Mouse (Mus musculus) 3134 (cell line): ENCODE measurements at regions not wholly inside any gene's neighbourhood (a gene's known extent, or its start where the extent isn't known, plus 50 kb on each side); places are given as distances from the start of the nearest gene placed in this dataset.

ENCODE experiments used
- DNase-seq: peaks from one replicate; pipeline ENCODE4 v3.0.0-alpha.2; 2011; ENCODE audit warnings: low spot score; ENCODE audit not compliant: insufficient read length; ENCODE audit errors: extremely low read depth

DNA sequence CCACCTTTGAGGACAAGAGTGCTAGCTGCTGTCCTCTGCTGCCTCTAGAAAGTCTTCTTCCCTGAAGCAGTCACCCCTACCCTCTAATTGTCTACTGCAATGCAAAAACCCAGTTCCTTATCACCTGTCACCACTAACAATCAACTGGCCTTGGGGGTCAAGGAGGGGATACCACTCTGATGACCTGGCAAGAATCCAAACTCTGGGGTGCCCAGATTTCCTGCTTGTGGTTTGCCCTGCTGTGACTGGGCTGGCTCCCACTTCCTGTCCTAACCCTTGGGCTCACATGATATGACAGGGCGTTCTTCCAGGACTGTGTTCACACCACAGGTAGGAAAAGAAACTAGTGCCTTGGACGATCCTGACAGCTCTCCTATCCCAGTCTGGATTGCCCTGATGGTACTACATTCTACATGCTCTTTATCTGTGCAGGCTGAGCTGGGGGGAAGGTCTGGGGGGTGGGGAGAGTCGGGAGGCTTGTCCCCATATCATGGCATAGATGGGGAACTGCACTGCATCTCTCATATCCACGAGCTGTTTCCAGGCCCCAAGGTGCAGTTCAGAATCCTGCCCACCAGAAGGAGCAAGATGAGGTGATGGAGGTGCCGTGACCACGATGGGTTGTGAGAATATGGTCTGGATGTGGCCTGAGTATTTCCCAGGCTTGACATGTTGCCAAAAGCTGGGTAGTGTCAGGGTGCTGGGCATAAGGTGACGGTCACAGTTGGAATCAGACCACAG lies 81.0 kb downstream of the Maf start:
- no peak for DNase-seq

DNA sequence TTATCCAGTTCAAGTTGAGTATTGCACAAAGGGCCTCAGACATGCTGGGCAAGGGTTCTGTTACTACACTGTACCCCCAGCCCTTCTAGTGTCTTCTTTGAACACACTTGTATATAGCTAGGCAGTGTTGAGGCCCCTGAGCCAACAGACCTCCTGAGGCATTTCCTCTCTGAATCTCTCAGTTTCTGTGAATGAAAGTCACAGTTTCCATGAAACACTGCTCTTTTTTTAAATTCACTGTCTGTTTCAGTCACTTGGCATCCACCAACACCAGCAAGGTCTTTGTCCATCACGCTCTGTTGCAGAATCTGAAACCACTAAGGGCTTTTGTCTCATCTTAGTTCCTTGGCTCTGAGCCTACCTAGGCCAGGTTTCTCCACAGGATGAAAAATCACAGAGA lies 82.5 kb downstream of the Maf start:
- no peak for DNase-seq

DNA sequence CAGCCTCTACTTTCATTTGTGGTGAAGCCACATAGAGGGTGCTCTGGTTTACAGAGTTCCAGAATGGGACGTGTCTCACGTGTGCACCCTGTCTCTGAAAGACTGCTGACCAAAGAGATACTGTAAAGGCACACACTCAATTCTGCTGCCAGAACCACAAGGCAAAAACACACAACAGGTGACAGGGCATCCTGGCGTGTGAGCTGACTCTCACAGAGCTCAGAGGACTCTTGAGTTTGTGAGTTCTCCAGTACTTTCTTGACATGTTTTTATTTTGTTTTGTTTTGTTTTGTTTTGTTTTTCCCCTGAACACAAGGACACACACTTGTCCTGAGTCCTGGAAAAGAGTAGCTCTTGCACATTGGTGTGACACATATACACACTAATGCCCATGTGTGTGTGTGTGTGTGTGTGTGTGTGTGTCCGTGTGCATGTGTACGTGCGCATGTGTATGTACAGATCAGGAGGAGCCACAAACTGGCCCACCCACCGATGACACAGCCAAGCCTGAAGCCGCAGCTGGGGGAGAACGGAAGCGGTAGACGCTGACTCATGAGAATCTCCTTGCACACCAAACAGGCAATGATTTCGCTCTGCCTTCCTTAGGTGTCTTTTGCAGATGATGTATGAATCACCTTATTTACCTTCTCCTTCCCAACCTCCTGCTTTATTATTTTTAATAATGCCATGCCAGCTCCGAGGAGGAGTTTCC lies 89.4 kb downstream of the Maf start:
- peak; percentile 55 for DNase-seq

DNA sequence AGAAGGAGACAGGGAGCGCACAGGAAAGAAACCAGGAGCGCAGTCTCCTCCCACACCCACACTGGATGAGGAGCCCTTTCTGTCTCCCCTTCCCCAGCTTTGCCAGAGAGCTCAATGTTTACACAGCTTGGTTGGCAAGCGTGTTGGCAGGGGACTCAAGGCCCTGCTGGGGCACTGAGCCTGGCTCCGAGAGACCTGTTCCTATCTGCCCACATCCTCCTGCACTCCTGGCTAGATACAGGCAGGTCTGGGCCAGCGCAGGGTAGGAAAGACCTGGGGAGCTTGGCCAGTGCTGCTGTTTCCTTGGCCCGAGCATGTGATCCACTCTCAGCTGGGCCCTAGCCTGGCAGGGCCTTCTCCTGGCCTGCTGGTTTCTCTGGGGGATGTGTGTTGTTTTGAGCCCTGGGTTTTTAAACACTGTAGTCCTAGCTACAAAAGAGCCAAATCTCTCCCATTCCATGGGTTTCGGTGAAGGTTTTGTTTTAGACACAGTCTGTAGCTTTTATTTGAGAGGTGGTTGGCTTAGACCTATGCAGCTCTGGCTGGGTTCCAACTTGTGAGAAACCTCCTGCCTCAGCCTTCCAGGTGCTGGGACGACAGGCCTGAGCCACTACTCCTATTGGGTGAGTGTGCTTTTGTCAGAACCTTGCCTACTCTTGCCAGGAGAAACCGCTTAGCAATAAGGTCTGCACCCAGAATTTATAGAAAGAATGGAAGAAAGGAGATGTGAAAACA lies 90.6 kb downstream of the Maf start:
- DNase-seq = peak; percentile 7

DNA sequence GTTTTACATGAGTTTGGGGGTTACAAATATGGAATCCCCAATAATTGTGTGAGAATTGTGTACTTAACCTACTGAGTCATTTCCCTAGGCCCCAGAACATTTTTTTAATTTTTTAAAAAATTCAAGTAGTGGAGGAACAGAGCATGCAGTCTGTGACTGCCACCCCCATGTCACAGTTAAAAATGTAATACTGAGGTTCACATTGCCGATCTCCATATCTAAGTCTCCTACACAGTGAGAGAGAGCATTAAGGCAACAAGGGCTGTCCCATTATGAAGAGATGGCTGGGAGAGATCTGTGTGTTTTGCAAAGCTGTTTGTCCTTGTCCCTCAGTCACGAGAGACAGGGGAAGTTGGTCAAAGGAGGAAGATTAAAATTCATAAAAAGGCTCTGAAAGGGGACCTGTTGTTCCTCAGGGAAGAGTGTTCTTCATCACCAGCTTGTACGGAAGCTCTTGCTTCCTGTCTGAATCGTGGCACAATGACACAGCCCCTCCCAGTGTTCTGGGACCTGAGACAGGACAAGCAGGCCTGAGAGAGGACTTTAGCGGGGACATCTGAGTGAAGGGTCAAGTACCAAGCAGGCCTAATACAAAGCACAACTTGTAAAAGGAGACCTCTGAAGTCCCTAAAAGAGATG lies 93.5 kb downstream of the Maf start:
- DNase-seq = no peak

DNA sequence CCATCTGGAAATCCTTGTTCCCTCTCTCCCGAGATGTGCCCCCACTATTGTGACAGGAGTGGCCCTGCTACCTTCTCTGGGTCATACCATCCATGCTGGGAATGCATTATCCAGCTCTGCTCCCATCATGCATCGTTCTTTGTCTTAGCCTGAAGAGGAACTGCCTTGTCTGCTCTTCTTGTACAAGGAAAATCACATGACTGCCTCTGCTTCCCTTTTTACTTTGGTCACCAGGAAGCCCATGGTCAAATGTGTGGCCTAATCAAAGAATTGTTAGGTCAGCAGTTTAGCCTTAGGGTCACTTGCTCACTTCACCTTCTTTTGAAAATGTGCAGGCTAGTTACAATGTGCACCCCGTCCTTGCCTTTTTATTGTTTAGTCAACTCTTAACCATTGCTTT lies 95.5 kb downstream of the Maf start:
- DNase-seq = no peak

DNA sequence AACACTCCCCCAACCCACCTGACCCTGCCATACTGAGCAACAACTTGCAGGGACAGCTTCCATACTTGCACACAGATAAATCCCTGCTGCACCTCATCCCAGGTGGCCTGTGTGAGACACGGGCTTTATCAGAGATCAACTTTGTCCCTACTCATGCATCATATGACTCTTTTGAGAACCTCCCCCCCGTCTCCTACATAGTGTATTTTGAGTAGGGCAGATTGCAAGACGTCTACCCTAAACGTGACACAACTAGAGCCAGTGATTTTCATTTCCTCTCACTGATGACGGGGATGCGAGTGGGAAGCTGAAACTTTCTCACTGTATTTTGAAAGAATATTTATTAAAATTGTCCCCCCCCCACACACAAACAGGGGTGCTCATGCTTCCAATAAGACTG lies 107.8 kb downstream of the Maf start:
- no peak for DNase-seq

DNA sequence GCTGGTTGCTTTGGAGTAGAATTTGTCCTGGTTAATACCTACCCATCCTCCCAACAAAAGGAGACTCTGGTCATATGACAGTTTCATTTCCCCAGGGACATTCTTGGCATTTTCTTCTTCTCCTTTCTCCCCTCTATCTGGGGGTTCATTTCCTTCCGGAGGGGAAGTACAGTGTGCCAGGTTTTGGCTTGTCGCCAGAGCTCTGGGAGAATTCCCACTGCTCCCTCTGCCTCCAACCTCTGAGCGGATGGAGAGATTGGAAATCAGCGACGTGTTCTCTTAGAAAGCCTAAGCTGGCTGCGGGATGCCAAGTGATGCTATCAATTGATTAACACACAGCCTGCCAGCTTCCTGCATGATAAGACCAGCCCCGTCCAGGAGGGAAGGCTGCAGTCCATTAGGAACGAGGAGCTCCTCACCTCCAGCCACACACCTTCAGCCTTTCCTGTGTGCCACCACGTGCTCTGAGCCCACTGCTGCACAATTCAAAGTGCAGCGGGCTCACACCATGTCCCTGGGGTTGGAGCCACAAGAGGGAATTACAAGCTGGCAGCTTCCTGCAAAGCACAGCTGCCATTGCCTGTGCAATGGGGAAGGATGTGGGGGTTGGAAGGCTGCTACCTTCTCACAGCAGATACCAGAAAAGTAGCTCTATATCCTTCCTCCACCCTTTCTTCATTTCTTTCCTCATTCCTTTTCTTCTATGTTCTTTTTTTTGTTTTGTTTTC lies 110.2 kb downstream of the Maf start:
- no peak for DNase-seq

DNA sequence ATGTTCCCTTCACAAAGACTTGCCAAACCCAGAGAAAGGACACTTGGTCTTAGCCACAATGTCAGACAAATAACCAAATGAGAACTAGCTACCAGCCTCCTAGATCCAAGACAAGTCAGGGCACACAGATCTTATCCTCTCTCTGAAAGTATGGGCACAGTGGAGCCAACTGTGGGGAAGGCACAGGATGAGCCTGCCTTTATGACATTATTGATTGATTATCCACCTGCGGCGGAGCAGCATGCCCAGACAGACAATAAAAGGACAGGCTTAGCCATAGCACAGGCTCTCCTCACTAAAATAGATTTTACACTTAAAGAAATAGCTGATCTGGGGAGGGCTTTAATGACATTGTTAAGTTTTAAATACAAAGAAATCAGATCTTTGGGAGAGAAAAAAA lies 117.9 kb downstream of the Maf start:
- DNase-seq = no peak

DNA sequence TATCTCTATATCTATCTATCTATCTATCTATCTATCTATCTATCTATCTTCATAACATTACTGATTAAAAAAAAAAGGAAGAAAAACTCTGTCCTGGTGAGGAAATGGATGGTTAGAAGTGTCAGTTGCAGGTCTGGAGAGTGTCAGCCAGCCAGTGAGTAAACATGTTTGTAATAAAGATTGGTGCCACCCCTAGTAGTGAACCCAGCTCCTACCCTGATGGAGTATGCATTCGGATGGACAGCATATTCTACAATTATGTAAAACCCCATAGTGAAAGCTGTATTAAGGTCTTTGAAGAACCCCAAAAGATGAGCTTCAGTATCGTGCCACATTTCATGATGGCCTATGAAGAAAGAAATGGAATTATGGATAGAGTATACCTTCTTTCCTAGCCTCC lies 118.5 kb downstream of the Maf start:
- DNase-seq = no peak

DNA sequence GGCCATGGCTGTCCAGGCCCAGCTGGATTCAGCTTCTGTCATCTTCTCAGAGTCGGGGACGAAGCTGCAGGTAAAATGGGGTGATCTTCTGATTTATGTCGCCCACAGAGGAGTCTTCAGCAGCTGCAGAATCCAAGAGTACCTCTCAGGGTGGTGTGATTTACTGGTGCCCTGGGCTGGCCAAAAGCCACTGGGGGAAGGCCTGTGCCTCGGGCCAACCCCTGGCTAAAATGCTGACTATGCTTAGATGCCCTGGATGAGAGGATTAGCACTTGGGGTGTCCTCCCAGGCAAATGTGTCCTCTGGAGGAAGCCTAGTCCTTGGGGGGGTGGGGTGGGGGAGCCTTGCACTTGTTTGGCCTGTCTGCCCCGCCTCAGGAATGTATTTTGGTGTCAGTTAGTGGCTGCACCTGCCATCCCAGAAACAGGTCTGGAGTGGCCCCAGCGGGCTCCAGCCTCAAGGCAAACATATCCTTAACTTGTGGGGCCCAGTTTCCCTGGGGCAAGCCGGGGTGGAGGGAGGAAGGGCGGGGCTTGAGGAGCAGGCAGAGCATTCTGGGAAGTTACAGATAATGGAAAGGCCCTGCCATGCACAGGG lies 123.2 kb downstream of the Maf start:
- no peak for DNase-seq

DNA sequence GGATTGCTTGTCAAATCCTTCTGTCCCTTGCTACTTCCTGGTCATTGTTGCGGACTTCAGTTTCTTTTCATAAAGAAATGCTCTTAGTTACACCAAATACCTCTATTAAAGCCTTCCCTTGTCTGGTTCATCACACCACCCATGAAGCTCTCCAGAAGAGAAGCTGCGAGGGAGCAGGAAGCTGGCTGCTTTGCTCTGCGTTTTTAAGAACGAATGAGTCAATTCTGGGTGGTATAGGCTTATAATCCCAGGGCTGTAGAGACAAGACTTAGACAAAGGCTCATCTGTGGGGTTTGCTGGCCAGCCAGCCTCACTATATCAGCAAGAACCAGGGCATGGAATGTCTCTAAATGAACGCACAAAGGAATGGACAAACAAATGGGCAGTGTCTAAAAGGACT lies 124.4 kb downstream of the Maf start:
- DNase-seq = no peak

DNA sequence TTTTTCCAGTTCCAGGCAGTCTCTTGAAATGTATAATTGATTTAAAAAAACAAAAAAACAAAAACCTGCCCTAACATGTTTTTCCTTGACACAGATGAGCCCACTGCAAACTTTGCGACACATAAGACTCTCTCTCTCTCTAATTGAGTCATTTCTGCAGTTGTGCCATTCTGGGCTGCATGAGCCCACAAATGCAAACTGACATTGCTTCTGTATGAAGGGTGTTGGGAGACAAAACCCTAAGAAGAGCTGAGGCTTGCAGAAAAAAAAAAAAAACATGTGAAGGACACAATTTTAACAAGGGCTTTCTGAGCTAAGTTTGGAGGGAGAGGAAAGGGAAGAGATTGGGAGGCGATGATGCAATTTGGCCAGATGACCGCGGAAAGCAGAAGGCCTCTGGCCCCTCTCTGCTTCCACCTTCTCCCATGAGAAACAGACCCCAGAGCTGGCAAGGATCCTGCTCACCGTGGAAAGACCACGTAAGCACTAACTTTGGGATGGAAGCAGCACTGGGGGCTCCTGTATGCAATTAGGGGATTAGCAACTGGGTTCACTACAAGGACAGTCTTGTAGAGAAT lies 125.6 kb downstream of the Maf start:
- DNase-seq = no peak

DNA sequence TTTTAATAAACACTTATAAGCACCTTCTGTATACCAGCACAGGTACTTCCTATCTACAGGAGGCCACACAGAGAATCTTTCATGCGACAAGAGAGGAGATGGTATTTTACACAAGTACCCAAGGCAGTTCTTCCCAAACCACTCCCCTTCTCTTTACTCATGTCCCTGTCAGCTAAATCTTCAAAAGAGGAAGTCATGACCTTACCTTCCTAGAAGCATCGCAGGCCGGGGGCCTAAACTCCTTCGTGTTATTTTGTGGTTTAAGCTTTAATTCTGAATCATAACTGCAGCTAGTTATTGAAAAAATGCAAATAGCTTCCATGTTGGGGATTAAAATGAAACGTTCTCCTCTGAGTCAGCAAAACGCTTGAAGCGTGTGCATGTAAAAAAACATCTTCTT lies 139.2 kb downstream of the Maf start:
- DNase-seq = no peak

DNA sequence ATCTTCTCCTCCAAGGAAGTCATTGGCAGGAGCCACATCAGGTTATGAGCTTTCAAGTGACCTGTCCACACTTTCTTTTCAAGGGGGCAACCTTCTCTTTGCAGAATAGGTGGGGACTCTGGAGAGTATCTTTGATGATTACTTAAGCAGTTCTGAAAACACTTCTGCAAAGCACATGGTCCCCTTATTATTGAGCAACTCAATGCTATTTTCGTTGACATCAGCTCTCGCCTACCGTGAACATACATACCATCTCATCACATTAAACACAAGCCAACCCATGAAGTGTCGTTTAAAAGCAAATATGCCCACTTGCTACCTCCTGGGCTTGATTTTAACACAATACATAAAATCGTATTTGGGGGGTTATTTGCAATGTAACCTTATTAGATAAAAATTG lies 141.8 kb downstream of the Maf start:
- DNase-seq = no peak

DNA sequence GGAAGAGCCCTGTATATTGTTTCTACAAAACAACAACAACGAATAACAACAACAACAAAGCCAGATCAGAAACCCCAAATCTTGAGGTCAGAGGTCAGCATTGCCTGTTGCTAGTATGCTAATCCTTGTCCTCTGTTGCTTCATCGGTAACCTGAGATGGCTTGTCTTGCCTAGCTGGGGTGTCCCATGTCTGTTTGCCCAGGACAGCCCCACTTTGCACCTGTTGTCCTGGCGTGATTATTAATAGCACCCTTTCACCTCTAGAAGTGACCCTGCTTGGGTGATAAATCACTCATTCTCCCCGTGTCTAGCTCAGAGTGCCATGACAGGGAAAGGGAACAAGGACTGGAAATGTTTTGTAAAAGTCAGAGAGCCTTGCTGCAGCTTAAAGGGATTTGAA lies 145.2 kb downstream of the Maf start:
- DNase-seq = no peak

DNA sequence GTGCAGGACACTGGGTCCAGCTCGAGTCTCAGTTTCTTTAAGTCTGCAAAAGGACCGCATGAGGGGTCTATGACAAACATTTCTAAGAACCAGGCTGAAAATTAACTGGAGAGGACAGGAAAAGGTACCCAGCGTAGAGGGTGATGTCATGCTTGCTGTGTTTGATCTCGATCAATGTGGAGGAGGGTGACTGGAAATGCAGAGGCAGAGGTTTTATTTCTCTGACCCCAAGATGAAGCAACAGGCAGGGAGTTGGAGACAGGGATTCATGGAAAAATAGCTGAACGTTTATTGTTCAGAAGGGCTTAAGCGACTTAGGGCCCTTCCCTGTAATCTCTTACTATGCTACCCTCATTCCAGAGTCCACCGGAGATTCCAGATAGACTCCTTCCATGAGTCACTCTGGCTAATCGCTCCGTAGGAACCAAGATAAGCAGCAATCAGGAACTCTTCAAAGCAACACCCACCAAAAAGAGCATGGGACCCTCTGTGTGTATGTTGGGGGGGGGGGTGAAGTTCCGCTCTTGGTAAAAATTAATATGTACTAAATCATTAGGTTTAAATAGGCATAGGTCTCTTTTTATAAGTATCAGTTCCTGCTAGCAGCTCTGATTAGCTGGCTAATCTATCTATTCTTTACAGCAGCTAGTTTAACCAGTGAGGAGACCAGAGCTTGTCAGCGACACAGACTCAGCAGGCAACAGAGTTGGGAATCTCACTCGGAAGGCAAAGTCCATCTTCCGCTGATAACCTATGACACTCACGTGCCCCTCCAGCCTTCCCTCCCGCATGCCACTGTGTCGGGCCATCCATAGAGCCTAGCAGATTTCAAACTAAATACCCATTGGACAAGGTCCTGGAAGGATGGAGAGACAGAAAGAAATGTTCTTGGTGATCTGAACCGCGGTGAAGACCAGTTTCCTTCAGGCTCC lies 146.3 kb downstream of the Maf start:
- no peak for DNase-seq

DNA sequence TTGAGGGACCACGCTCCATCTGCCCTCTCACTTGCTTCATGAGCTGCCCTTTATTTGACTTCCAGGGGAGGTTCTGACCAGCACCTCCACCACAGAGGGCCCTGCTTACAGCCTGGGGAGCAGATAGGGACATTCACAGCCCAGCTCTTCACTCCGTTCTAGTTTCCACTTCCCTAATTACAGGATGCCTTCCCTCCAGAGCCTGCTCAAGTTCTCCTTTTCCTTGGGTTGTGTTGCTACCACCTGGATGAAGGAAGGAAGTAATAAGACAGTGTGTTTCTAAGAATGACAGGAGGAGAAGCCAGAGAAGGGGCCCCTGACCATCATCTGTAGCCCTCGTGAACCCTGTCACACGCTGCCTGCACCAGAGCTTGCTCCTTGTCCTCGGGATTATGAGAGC lies 152.1 kb downstream of the Maf start:
- no peak for DNase-seq

DNA sequence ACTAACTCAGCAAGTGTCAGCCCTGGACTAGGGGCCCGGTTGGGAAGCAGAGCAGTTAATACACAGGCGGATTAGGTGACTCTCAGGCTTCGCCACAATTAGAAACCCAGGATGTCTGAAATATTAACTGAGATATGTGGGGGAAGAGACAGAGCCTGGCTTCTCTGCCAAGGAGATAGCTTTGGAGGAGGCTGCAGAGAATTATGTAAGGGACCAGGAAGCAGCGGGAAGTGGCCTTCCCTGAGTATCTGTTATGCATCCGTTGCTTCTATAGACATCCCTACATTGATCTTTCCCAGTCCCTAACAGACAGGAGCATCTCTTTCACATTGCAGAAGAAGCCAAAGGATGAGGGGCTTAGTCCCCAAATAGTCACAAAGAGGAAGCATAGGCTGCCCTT lies 153.4 kb downstream of the Maf start:
- DNase-seq = no peak
